Mouse (Mus musculus) ovary, postnatal 36 days (tissue): ENCODE results near the gene Clock.

ENCODE experiments used
- DNase-seq: peaks from one replicate; pipeline ENCODE4 v3.0.0; 2022; ENCODE audit warnings: low spot score, mixed read lengths

Gene Clock

GRCm38 (mm10) chr5:76179171-76179570, 125.4 kb downstream of the Clock start:
- DNase-seq, result no peak

DNA sequence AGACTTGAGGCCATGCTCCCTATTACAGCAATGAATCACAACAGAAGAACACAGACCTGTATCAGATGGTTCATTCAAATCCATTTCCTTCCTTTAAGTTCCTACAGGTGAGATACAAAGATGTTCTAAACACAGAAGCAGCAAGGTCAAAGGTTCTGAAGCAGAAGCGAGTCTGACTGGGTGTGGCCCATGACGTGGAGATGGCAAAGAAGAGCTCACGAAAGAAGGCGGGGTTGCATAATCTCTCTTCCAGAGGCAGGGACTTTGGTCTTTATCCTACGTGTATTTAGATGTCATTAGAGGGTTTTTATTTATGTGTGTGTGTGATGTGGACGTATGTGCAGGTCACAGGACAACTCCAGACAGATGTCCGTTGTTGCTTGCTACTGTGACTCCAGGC, 126.9 kb downstream of the Clock start:
- no peak for DNase-seq

DNA sequence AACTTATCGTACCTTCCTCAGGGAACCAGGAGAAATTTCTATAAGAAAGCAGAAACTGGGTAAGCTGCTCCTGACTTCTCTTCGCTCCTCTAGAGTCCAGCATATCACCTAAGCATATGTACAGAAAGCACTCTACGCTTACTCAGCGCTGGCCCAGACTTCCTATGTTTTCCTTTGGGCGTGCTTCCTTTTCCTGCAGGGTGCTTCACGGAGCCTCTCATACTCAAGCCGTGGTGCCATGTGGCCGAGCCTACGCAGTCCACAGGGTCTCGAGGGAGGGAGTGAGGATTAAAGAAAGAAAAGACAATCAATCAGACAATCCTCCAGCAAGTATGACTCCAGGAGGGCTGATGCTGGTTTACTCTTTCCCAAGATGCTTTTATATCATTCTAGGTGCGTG, 127.8 kb downstream of the Clock start:
- no peak for DNase-seq

DNA sequence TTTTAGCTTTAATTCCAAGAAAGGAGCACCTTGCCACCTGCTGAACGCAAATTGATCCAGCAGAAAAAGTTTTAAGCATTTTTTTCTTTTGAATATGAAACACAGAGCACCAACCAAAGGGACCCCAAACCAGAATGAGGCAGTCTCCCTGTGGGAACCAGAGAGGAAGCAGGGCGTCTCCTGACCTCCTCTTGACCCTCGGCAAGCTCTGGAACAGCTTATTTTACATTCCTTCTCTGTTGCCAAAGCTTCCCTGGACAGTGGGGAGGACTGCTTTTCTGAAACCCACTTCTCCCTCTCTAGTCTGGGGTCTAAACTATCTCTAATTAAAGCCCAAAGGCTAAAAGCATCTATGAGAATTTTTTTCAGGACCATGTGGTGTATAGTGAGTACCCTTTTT, 128.2 kb downstream of the Clock start:
- no peak for DNase-seq

DNA sequence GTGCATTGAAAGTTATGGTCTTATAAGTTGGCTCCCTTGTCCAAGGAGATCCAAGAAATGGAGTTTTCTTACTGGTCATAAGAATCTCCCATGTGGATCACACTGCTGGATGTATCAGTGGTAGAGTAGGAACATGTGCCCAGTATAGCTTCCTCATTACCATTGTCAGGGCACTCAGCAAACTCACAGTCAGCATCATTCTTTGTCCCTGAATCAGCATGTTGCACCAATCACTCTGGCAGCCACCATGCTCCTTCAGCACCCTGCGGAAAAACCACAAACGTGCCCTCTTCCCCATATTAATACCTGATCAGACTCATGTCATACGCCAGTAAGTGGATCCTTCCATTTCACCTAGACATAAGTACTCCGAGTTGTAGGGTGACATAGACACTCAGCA, 129.5 kb downstream of the Clock start:
- no peak for DNase-seq

- no peak for DNase-seq
Measured at GRCm38 (mm10) chr5:76171039-76171438, 133.6 kb downstream of the Clock start.

GRCm38 (mm10) chr5:76170522-76170921, 134.1 kb downstream of the Clock start:
- no peak for DNase-seq

DNA sequence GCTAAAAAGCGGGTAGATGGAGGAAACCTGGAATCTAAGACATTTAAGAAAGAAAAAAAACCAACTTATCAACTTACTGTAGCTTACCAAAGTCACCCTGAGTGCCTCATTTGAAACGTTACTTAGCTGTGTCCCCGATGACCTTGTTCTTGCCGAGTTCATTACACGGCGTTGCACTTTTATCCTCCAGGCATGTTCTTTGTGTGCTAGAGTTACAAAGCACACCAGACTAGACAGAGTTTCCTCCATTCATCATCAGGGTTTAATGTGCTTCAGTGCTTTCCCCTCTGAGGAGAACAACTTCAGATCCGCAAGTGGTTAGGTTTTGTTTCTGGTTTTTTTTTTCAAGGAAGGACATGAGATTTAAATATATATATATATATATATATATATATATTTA, 139.8 kb downstream of the Clock start:
- DNase-seq, result no peak

GRCm38 (mm10) chr5:76163828-76164390, 140.7 kb downstream of the Clock start:
- DNase-seq, result no peak

- no peak for DNase-seq
Measured at GRCm38 (mm10) chr5:76162926-76163325, 141.7 kb downstream of the Clock start.

DNA sequence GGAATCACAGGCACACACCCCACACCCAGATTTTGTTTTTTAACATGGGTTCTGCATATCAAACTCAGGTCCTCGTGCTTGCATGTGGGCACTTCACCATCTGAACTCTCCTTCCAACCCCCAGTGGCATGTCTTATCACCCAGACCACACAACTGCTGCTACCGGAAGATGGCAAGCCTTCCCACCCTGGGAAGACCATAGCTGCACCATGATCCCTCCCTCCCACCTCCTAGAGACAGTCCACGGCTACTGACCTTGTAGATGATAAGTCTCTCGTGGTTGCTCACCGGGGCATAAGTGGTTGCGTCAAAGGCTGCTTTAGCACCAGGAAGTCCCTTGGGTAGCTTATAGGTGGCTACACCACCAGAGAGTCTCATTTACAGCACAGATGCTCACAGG, 143.1 kb downstream of the Clock start:
- no peak for DNase-seq

DNA sequence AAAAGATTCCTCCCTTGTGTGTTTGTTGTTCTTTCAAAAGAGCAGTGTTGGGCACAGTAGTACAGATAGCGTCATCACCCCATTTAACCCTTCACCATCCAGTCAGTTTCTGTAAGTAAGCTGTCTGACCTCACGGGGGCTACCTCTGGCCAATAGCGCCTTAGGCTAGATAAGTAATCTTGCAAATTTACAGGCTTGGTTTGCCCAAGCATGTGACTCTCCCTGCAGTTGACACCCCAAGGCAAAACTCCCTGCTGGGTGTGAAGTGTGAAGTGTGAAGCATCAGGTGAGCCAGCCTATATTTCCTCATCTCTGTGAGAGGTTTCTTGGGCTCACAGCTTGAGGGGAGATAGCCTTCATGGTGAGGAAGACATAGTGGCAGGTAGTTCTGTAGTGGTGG, 144.5 kb downstream of the Clock start:
- no peak for DNase-seq
